Mouse (Mus musculus) layer of hippocampus, adult 9-11 months (tissue): ENCODE measurements at regions not wholly inside any gene's neighbourhood (a gene's known extent, or its start where the extent isn't known, plus 50 kb on each side); places are given as distances from the start of the nearest gene placed in this dataset.

Experiments
- DNase-seq: peaks from one replicate; pipeline ENCODE4 v3.0.0; 2022

DNA sequence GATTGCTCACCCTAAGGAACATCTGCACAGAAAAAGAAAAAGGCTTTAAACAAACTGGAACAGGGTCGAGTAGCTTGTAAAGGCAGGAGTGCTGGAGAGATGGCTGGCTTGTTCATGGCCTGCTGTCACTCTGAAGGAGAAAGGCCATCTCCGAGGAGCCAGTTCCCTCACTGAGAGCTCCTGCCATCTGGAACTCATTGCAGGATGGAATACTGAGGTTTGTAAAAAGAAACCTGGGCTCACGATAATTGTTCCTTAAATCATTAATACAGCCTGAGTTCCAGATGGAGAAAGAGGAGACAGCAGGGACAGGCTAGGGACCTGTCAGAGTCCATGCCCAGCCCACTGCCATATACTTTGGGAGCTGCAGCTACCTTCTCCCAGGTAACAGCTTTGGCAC, 100.8 kb upstream of the Gm12830 start:
- no peak for DNase-seq

DNA sequence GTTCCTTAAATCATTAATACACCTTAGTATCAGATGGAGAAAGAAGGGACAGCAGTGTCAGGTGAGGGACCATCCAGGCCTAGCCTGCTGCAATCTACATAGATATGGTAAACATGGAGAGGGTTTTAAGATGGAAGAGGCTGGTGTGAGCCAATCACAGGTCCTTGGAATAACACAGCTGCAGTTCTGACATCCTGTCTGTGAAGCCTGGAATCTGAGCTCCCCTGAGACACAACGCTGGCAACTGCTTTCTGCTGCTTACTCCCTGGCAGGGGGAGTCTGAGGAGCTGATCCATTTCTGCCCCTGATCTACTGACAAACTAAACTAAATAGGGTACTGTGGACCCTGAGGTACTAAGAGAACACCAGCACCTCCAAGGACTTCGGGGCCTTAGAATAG, 100.1 kb upstream of the Gm12830 start:
- no peak for DNase-seq

DNA sequence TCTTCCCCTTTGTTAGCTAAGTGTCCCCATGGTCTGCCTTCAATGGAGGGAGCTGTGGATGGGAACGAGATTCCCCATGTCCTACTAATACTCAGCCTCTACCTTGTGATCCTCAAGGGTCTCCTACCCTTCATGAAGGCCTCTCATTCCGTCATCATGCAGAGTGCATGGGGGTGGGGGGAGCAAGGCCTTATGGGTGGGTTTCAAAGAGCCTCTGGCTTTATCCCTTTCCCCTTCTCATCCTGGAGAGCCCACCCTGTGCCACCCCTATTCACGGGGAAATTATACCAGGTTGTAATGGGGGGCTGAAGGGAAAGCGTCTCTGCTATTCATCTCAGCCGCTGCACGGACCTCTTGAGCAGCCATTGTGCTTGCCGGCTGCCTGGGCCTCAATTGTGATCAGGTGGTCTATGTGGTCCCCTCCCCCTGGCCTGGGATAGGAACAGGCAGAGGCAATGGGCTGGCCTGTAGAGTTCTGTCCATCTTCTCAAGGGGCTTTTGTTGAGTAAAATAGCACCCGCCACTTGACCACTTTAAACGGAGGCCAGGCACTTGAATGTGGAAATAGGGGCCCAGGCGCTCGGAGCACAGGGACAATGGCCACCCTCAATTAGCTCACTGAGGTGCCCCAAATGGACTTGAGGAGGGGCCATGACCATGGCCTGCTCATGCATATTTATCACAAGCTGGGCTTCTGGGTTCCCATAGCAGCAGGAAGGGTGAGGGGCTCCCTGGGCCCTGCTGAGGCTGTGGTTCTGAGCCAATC, 93.1 kb upstream of the Gm12830 start:
- no peak for DNase-seq

DNA sequence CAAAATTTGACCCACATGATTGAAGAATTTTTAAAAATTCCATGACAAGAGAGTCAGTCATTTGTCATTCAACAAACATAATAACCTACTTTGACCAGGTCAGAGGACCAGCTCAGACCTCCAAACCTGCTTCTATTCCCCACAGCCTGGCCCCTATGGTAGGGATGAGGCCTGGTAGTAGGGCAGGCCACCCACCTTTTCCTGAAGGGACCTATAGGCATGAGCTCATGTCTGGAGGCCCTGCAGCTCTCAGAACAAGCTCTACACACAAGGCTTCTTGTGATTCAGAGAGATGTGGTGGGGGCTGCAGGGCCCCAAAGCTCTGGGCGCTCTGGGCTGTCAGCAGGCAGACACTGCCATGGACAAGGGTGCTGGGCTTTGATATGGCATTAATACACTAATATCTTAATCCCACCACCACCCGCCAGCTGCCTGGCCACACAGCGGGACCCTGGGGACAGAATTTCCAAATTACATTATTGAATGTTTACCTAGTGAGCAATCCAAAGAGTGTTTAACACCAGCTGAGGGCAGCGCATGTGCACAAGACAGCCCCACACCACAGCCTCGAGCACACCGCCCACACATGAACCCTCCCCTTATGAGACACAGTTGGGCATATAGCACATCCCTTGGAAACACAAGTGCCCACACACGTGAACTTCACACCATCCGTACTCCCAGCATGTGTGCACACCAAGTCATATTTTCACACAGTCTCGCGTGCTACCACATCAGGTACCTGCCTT, 88.1 kb upstream of the Gm12830 start:
- no peak for DNase-seq

DNA sequence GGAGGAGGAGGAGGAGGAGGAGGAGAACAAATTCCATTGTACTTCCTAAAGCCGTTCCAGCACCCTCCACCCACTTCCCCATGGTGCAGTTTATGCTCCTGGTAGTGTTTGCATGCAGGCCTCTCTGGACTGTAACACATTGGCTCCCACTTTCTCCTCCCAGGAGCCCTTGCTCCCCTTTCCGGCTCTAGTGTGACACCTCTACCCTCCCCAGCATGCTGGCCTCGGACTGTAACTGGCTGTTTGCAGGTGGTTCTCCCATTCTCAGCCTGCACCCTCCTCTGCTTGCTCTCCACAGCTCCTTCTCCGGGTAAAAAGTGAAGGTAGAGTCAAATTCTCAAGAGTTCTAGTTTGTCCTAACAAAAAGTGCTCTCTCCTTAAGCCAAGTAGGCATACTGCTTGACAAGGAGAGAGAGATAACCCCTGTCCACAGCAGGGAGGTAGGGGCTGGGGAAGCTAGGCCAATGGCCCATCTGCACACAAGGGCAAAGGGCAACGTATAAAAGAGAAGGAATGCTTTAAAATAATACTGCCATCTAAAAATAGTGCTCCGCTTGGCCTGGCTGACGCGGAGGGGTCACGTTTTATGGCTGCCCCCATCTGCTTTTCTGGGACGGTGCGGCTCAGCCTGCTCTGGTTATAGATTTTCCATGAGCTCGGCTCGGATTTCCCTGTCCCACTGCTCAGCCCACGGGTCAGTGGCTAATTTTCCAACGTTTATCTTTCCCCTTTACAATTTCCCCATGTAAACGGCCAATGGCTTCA, 82.4 kb upstream of the Gm12830 start:
- DNase-seq: no peak

DNA sequence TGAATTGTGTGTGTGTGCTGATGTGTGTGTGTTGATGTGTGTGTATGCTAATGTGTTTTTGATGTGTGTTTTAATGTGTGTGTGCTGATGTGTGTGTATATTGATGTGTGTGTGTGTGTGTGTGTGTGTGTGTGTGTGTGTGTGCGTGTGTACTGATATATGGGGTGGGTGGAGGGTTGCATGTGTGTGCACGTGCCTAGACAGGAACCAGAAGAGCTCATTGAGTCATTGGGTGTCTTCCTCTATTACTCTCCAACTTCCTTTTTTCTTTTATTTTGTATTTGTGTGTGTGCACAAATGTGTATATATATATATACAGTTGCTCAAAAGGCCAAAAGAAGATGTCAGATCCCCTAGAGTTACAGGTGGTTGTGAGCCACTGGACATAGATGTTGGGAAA, 73.4 kb upstream of the Gm12830 start:
- no peak for DNase-seq

DNA sequence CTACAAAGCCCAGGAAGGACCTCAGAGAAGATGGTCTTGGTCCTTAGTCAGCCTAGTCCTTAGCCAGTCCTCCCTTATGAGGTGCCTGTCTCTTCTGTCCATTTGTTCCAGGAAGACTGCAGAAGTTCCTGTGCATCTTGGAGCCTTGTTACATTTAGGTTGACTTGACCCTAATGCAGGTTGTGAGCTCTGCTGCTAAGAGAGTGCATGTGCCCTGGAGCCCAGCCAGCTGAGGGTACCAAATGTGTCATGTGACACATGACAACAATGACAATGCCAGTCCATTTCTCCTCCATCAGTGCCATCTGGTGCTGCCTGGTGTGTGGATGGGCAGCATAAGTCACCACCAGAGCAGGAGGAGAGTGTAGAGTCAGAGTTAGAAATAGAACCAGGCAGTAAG, 61.7 kb upstream of the Gm12830 start:
- no peak for DNase-seq

DNA sequence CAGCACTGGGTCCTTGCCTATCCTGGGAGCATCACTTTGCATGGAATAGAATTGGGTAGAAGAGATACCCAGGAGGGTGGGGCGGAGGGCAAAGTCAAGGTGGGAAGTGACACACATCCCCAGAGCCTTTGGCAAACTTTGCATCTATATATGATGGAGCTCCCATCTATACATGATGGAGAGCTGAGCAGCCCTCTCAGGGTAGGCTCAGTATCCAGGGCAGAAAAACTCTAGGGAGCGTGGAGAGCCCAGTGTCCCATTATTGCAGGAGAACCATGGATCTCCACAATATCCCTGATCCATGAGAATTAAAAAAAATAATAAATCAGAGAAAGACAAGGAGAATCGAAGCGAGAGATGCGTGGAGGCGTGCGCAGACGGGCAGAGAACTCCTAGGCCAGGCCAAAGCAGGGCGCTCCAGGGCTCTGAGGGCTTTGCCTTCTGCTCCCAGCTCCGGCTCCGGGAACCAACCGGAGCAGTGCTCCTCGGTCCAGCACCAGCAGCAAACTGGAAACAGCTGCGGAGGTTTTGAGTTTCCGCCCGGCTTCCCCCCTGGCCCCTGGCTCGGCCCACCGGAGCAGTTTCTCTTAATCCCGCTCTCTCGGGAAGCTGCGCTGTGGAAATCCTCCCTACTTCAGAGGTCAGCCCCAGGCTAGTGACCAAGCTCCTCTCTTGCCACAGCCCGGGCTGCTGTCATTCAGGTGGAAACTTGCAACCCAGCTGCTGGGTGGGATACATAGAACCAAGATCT, 54.7 kb upstream of the Gm12830 start:
- DNase-seq: no peak
